Mouse (Mus musculus): Measurements from ENCODE around the gene Rnf39.

DNA sequence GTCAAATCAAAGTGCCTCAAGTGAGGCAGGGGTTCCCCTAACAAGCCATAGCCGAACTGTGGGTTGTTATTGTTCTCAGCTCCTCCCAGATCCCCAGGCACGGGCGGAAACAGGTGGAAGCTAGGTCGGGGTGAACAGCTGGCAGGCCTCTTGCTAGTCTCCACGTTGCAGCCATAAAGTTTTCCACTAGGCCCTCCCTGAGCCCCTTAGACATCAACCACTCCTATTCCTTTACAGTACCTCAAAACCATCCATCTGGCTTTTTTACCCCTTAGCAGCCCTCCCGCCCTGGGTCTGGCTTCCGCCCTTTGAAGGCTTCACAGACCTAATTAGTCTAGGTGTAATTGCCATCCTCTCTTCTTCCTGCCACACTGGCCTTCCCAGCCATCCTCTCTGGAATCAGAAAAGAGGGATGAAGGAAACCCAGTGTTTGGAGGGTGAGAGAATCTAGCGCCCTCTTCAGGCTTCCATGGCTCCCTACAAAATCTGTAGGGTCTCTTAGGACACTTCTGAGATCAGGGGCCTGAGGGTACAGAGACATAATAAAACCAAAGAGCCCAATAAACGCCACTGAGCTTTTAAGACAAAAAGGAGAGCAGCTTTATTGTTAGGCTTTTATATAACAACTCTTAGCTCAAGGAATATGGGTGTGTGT is 1.5 kb downstream of the Rnf39 start:
- TF ChIP-seq POLR2A (IDR thresholded peaks at IDR 0.05; ENCODE audit: extremely low read depth, insufficient read depth, low read length) = no peak
- peak; percentile 23; the same call in 1 of the 2 replicates for TF ChIP-seq CTCF (IDR thresholded peaks at IDR 0.05; ENCODE audit: extremely low read depth, insufficient read depth, low read length)
